Mouse (Mus musculus): ENCODE results near the gene Ndufaf7. TPM values are rescaled to one million over a fixed set of nuclear protein-coding genes. Genes with fewer than 3 reads are reported as not detected.
A peak's percentile ranks its signal among the peaks of the same experiment; 100 is the strongest.

The Ndufaf7 gene
- total and polyA plus RNA-seq, 2 experiments from 2014 or later, result 19.7 to 59.9 TPM

DNA sequence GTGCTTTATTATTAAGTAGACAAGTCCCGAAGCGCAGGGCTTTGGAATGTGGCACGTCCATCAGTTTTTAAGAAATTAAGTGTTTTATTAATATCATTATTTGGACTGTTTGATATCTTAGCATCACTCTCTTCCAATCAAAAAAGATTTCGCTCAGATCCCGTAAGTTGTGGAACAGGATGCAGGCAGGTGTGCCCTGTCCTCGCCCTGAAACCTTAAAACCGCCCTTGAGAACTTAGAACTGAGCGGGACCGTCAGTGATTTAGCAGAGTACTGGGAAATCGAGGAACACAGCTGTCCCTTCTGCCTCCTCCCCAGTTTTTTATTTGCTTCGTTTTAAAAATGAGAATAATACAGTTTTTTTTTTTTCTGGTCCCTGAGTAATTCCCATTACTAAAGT is 20.0 kb upstream of the Ndufaf7 start:
- Histone ChIP-seq H3K4me2 (ENCODE audit: low read depth, low read length) (peak overlapping the region; percentile 89), H3K4me3 (ENCODE audit: low read length) (peak overlapping the region; percentile 72), H3K27me3 (ENCODE audit: insufficient read depth, low read length) (no peaks in the 10 kb centered on the region), H3K36me3 (ENCODE audit: insufficient read depth, low read length) (peaks cover 15% of the 10 kb centered on the region; the same call in 1 of the 2 replicates), H3K4me1 (ENCODE audit: insufficient read depth, low read length) (peaks cover 10% of the 10 kb centered on the region; the same call in 1 of the 2 replicates), H3K27ac (peak overlapping the region; percentile 84), H3K9me3 (ENCODE audit: low read length) (no peaks in the 10 kb centered on the region), H3K9ac (replicated peaks; ENCODE audit: low read length) (peak overlapping the region; percentile 87)
- no peak for ATAC-seq
- DNase-seq (ENCODE audit: low spot score), result no peak
- no peak for TF ChIP-seq CTCF (IDR thresholded peaks at IDR 0.05; ENCODE audit: low read depth)
- 2% methylated on average over 11 of the region's 11 CpGs for WGBS

DNA sequence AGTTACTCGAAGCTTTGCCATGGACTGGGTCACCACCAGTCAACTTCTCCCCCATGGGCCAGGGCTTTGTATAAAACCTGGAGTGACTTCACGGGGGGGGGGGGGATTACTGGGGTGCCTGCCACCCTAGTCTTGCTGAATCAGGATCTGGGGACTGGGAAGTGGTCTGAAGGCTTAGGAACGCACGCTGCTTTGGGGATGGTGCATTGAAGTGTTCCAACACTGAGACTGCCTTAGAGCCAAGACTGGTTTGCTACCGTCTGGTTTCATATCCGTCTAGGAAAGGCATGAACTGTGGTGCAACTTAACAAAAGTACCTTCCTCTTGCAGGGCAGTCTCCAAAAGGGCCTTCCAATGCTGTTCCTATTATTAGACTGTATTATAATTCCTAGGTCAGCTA is 19.2 kb upstream of the Ndufaf7 start:
- H3K9me3 ChIP-seq (ENCODE audit: low read length), result no peaks in the 10 kb centered on the region
- H3K9ac ChIP-seq (replicated peaks; ENCODE audit: low read length), result peak overlapping the region; percentile 87; the same call in 1 of the 2 replicates
- no peak overlapping the region for H3K27ac ChIP-seq
- peaks cover 21% of the 10 kb centered on the region; the same call in 1 of the 2 replicates for H3K36me3 ChIP-seq (ENCODE audit: insufficient read depth, low read length)
- H3K4me3 ChIP-seq (ENCODE audit: low read length), result no peak overlapping the region
- WGBS, result 38% methylated on average over 6 of the region's 6 CpGs
- DNase-seq (ENCODE audit: low spot score) (no peak), ATAC-seq (no peak)
- TF ChIP-seq CTCF (IDR thresholded peaks at IDR 0.05; ENCODE audit: low read depth), result no peak
- no peaks in the 10 kb centered on the region for H3K27me3 ChIP-seq (ENCODE audit: insufficient read depth, low read length)
- H3K4me1 ChIP-seq (ENCODE audit: insufficient read depth, low read length), result peaks cover 10% of the 10 kb centered on the region; the same call in 1 of the 2 replicates
- peak overlapping the region; percentile 89 for H3K4me2 ChIP-seq (ENCODE audit: low read depth, low read length)

DNA sequence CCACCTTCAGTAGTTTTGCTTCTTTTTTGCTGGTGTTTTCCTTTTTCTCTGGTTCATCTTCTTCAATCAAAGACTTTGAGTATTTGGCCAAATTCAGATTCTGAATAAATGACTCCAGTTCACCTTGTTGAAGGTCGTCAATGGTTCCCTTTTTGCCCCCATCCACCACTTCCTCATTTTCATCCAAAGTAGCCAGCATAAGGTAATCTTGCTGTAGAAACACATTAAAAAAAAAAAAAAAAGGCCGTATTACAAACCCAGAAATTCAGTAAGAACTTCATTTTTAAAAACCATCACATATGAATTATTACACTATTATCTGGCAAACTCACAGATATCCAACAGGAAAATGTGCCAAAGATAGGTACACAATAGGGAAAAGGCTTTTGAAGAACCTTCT is 1.1 kb upstream of the Ndufaf7 start:
- no peak for ATAC-seq
- Histone ChIP-seq H3K36me3 (ENCODE audit: insufficient read depth, low read length) (peaks cover 32% of the 10 kb centered on the region; the same call in 1 of the 2 replicates), H3K9ac (replicated peaks; ENCODE audit: low read length) (0 out of 2 replicates have a peak overlapping the region, but pooled peaks have one; percentile 58), H3K27ac (no peak overlapping the region), H3K4me3 (ENCODE audit: low read length) (peak overlapping the region; percentile 53), H3K27me3 (ENCODE audit: insufficient read depth, low read length) (no peaks in the 10 kb centered on the region), H3K4me2 (ENCODE audit: low read depth, low read length) (peak overlapping the region; percentile 76), H3K9me3 (ENCODE audit: low read length) (no peaks in the 10 kb centered on the region), H3K4me1 (ENCODE audit: insufficient read depth, low read length) (0 out of 2 replicates have a peak, but pooled peaks cover 4% of the 10 kb centered on the region)
- DNase-seq (ENCODE audit: low spot score), result no peak
- no peak for TF ChIP-seq CTCF (IDR thresholded peaks at IDR 0.05; ENCODE audit: low read depth)
- WGBS, result 86% methylated on average over 2 of the region's 2 CpGs

DNA sequence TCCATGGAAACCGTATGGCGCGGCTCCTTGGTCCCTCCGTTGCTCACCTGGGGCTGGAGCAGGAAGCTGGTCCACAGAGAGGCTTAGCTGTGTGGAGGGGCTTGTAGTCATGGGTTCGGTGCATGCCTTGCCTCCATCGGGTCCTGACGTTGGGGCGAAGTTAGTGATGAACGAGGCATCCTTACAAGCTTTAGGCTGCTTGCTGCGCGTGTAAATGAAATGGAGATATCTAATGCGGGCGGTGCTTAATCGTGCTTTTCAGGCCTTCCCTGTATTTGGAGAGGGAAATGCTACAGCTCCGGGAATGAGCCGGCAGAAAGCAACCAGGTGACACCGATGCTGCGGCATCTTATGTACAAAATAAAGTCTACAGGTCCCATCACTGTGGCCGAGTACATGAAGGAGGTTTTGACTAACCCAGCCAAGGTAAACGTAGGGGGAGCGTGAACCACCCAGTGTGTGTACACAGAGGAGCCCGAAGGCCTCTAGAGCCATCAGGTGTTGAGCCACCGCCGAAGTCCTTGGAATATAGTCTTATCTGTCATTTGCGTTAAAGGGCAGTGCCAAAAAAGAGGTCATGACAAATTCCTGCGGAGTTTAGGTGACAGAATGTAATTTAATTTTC is 405 bp downstream of the Ndufaf7 start:
- Histone ChIP-seq H3K36me3 (ENCODE audit: insufficient read depth, low read length) (peaks cover 27% of the 10 kb centered on the region; the same call in 1 of the 2 replicates), H3K9me3 (ENCODE audit: low read length) (no peaks in the 10 kb centered on the region), H3K4me3 (ENCODE audit: low read length) (peak overlapping the region; percentile 53), H3K9ac (replicated peaks; ENCODE audit: low read length) (peak overlapping the region; percentile 58), H3K27ac (peak overlapping the region; percentile 59), H3K4me1 (ENCODE audit: insufficient read depth, low read length) (0 out of 2 replicates have a peak, but pooled peaks cover 4% of the 10 kb centered on the region), H3K4me2 (ENCODE audit: low read depth, low read length) (peak overlapping the region; percentile 76), H3K27me3 (ENCODE audit: insufficient read depth, low read length) (no peaks in the 10 kb centered on the region)
- ATAC-seq, result peak; percentile 22; the same call in 1 of the 2 replicates
- TF ChIP-seq CTCF (IDR thresholded peaks at IDR 0.05; ENCODE audit: low read depth), result no peak
- 7% methylated on average over 26 of the region's 26 CpGs for WGBS
- peak; percentile 3 for DNase-seq (ENCODE audit: low spot score)

DNA sequence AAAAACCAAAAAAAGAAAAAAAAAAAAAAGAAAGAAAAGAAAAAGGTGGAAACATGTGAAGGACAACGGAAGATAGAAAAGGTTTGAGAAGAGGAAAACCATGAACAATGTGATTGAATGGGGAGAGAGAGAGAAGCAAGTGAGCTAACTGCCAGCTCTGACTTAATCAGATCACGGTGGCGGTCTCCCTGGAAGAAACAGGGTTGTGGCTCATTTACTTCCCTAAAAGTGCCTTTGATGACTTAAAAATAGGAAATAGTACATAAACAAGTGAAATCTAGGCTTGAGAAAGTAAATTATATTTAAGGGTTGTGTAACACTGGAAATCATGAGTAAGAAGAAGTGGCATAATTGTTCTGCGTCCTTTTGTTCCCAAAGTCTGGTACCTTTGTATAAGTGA is 2.0 kb downstream of the Ndufaf7 start:
- H3K4me3 ChIP-seq (ENCODE audit: low read length), result no peak overlapping the region
- H3K27ac ChIP-seq, result no peak overlapping the region
- H3K27me3 ChIP-seq (ENCODE audit: insufficient read depth, low read length), result no peaks in the 10 kb centered on the region
- H3K4me1 ChIP-seq (ENCODE audit: insufficient read depth, low read length), result 0 out of 2 replicates have a peak, but pooled peaks cover 4% of the 10 kb centered on the region
- H3K9ac ChIP-seq (replicated peaks; ENCODE audit: low read length), result no peak overlapping the region
- DNase-seq (ENCODE audit: low spot score), result no peak
- no peak for TF ChIP-seq CTCF (IDR thresholded peaks at IDR 0.05; ENCODE audit: low read depth)
- peaks cover 34% of the 10 kb centered on the region for H3K36me3 ChIP-seq (ENCODE audit: insufficient read depth, low read length)
- ATAC-seq, result no peak
- WGBS, result 89% methylated on average over 4 of the region's 4 CpGs
- H3K4me2 ChIP-seq (ENCODE audit: low read depth, low read length), result no peak overlapping the region
- H3K9me3 ChIP-seq (ENCODE audit: low read length), result no peaks in the 10 kb centered on the region

DNA sequence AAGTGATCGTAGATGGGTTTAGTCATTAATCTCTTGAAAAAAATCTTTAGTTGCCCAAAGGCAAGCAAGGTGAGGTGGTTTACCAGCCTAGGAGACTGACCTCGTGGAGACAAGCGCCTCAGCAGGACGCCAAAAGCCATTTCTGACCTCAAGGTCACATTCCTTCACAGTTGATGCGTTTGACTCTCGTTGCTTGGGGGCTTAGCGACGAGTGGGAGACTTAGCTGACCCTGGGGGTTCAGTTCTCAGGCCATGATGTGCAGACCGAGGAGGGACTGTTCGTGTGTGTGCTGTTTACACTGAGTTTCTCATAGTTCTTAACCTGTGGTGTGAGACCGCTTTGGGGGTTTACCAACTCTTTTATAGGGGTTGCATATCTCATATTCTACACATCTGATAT is 5.6 kb downstream of the Ndufaf7 start:
- Histone ChIP-seq H3K4me1 (ENCODE audit: insufficient read depth, low read length) (no peaks in the 10 kb centered on the region), H3K9me3 (ENCODE audit: low read length) (no peaks in the 10 kb centered on the region), H3K4me2 (ENCODE audit: low read depth, low read length) (no peak overlapping the region), H3K27ac (no peak overlapping the region), H3K27me3 (ENCODE audit: insufficient read depth, low read length) (no peaks in the 10 kb centered on the region), H3K36me3 (ENCODE audit: insufficient read depth, low read length) (peaks cover 39% of the 10 kb centered on the region), H3K4me3 (ENCODE audit: low read length) (no peak overlapping the region), H3K9ac (replicated peaks; ENCODE audit: low read length) (no peak overlapping the region)
- WGBS, result 55% methylated on average over 11 of the region's 11 CpGs
- DNase-seq (ENCODE audit: low spot score) (no peak), ATAC-seq (no peak)
- TF ChIP-seq CTCF (IDR thresholded peaks at IDR 0.05; ENCODE audit: low read depth), result no peak

DNA sequence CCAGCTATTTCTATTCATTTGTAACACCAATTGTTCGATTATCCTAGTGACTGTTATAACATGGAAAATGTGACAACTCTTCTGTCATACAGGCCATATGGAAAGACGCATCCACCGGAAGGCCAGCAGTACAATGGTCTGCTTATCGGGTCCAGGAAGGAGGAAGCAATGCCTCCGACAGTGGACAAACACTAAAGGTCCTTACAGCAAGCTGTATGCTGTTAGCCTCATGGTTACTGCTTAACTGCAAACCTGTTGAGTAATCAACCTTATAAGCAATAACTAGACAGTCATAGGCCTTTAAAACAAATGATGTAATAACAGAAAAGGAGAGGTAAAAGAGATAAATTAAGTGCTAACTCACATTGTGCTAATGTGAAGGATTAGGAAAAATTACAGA is 14.3 kb downstream of the Ndufaf7 start:
- H3K36me3 ChIP-seq (ENCODE audit: insufficient read depth, low read length), result peaks cover 19% of the 10 kb centered on the region; the same call in 1 of the 2 replicates
- H3K9ac ChIP-seq (replicated peaks; ENCODE audit: low read length), result no peak overlapping the region
- ATAC-seq (no peak), DNase-seq (ENCODE audit: low spot score) (no peak)
- no peak overlapping the region for H3K4me3 ChIP-seq (ENCODE audit: low read length)
- no peaks in the 10 kb centered on the region for H3K4me1 ChIP-seq (ENCODE audit: insufficient read depth, low read length)
- H3K4me2 ChIP-seq (ENCODE audit: low read depth, low read length), result no peak overlapping the region
- no peaks in the 10 kb centered on the region for H3K9me3 ChIP-seq (ENCODE audit: low read length)
- no peaks in the 10 kb centered on the region for H3K27me3 ChIP-seq (ENCODE audit: insufficient read depth, low read length)
- WGBS, result 93% methylated on average over 5 of the region's 5 CpGs
- H3K27ac ChIP-seq, result no peak overlapping the region
- no peak for TF ChIP-seq CTCF (IDR thresholded peaks at IDR 0.05; ENCODE audit: low read depth)

All from hindbrain, postnatal 0 days (tissue).